ENCODE assay signal across 8 mouse cellular contexts in the genomic region with DNA sequence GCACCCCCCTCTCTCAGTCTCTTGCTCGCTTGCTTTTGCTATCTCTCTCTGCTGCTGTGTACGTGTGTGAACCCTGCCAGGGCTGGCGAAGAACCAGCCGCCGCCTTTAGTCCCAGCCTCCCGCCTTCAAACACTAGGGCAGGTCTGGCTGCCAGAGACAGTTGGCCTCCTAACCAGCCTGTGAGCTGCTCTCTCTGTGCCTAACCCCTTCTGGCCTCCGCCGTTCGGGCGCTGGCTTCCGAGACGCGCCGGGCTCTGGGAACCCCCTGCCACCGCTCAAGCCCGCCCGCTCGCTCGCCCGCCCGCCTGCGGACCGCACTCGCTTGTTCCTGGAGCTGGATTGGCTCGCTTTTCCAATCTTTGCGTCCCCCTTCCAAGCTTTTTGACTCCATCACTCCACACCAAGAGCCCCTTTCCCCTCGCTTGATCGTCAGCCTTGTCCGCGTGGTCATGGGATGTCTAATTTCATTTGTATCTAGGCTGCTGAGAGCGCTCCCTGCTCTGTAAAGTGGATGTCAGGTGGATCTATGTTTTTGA. TPM values are rescaled to one million over a fixed set of nuclear protein-coding genes. Genes with fewer than 3 reads are reported as not detected.
DNase-seq lines count a peak whose midpoint lies in the region; ATAC-seq and TF ChIP-seq lines count a peak whose summit lies in the region.

No protein-coding gene starts in this region.

- DNase-seq in kidney, adult 18-20 months = peak; percentile 27
- DNase-seq in kidney, adult 9 months = no peak
- peak; percentile 70 to 71 for DNase-seq in cerebellum, adult 2 months
- DNase-seq in forebrain, postnatal 0 days = no peak
- DNase-seq in lung, postnatal 14 days = no peak
- DNase-seq in urinary bladder, postnatal 10 days (ENCODE audit: low spot score) = no peak
- DNase-seq in lung, postnatal 25 days (ENCODE audit: low spot score) = no peak

- H3K9ac ChIP-seq in forebrain, postnatal 0 days = peak overlapping the region; percentile 54
- no peak overlapping the region for H3K9ac ChIP-seq in limb, embryonic 15.5 days

- H3K9me3 ChIP-seq in forebrain, postnatal 0 days (ENCODE audit: low read length) = no peaks in the 10 kb centered on the region
- H3K9me3 ChIP-seq in limb, embryonic 15.5 days = no peaks in the 10 kb centered on the region

- H3K27ac ChIP-seq in cerebellum, adult 2 months (ENCODE audit: insufficient read depth, low read length) = no peak overlapping the region
- peak overlapping the region; percentile 75 for H3K27ac ChIP-seq in forebrain, postnatal 0 days (ENCODE audit: low read depth, low read length)
- H3K27ac ChIP-seq in limb, embryonic 15.5 days = no peak overlapping the region

- no peak for TF ChIP-seq POLR2A in cerebellum, adult 2 months (IDR thresholded peaks at IDR 0.05; ENCODE audit: borderline replicate concordance, insufficient read depth, low read length)

- peaks cover 3% of the 10 kb centered on the region; the same call in 1 of the 2 replicates for H3K27me3 ChIP-seq in cerebellum, adult 2 months (ENCODE audit: control insufficient read depth, insufficient read depth, low read length)
- peaks cover 42% of the 10 kb centered on the region for H3K27me3 ChIP-seq in forebrain, postnatal 0 days (ENCODE audit: insufficient read depth, low read length)
- peaks cover 77% of the 10 kb centered on the region for H3K27me3 ChIP-seq in limb, embryonic 15.5 days

- H3K4me3 ChIP-seq in cerebellum, adult 2 months (replicated peaks; ENCODE audit: insufficient read depth, low read depth, low read length) = peak overlapping the region; percentile 47
- peak overlapping the region; percentile 50 for H3K4me3 ChIP-seq in forebrain, postnatal 0 days (ENCODE audit: low read depth, low read length)
- peak overlapping the region; percentile 32 for H3K4me3 ChIP-seq in limb, embryonic 15.5 days

- no peak for TF ChIP-seq CTCF in cerebellum, adult 2 months (IDR thresholded peaks at IDR 0.05; ENCODE audit: borderline replicate concordance, insufficient read depth, low read depth, low read length)
- no peak for TF ChIP-seq CTCF in forebrain, postnatal 0 days (IDR thresholded peaks at IDR 0.05; ENCODE audit: low read depth)

- peak overlapping the region; percentile 89 for H3K4me2 ChIP-seq in forebrain, postnatal 0 days (ENCODE audit: low read depth)
- peak overlapping the region; percentile 50 for H3K4me2 ChIP-seq in limb, embryonic 15.5 days

- 2% methylated on average over 31 of the region's 31 CpGs for WGBS in cerebellum, adult 2 months
- WGBS in forebrain, postnatal 0 days = 3% methylated on average over 31 of the region's 31 CpGs
- WGBS in limb, embryonic 15.5 days = 2% methylated on average over 31 of the region's 31 CpGs

- H3K4me1 ChIP-seq in cerebellum, adult 2 months (ENCODE audit: control insufficient read depth, insufficient read depth, low read length) = no peaks in the 10 kb centered on the region
- H3K4me1 ChIP-seq in forebrain, postnatal 0 days (ENCODE audit: insufficient read depth) = peaks cover 24% of the 10 kb centered on the region; the same call in 1 of the 2 replicates
- peaks cover 29% of the 10 kb centered on the region for H3K4me1 ChIP-seq in limb, embryonic 15.5 days

- peak; percentile 47 for ATAC-seq in forebrain, postnatal 0 days
- no peak for ATAC-seq in limb, embryonic 15.5 days (ENCODE audit: insufficient number of reproducible peaks, low FRiP score, low TSS enrichment, low read depth)

- H3K36me3 ChIP-seq in forebrain, postnatal 0 days (ENCODE audit: insufficient read depth) = no peaks in the 10 kb centered on the region
- no peaks in the 10 kb centered on the region for H3K36me3 ChIP-seq in limb, embryonic 15.5 days

RNA-seq across cellular contexts. Expression of a gene that starts 1.5 kb away (rescaled TPM):
- 22.5 and 24.7 TPM in 2 replicates for polyA plus RNA-seq in cerebellum, adult 2 months (2012; rRNA removed)
- total RNA-seq in forebrain, postnatal 0 days (2014; rRNA removed) = 50.4 and 59.5 TPM in 2 replicates
- polyA plus RNA-seq in forebrain, postnatal 0 days (2015; fragmentation: Nextera tagmentation; extraction: Ambion mirVana) = 67.0 and 78.8 TPM in 2 replicates
- polyA plus RNA-seq in limb, embryonic 15.5 days (2015; fragmentation: Nextera tagmentation; extraction: Ambion mirVana) = 2.9 and 3.1 TPM in 2 replicates

Comparison
In these comparisons a context has a peak if more than half of its experiments do, and no peak if none do; other contexts are left out.
1. DNase-seq: peak in kidney, adult 18-20 months (single experiment) and cerebellum, adult 2 months (2 of 2); none in kidney, adult 9 months (single experiment), forebrain, postnatal 0 days (single experiment), lung, postnatal 14 days (single experiment), urinary bladder, postnatal 10 days (single experiment) and lung, postnatal 25 days (single experiment).
2. Peak in every context shown above with its lines, with median percentiles within 50 percentile points of each other: H3K4me3 ChIP-seq.